Mouse (Mus musculus): ENCODE measurements at regions not wholly inside any gene's neighbourhood (a gene's known extent, or its start where the extent isn't known, plus 50 kb on each side); places are given as distances from the start of the nearest gene placed in this dataset.

- WGBS = 84% methylated on average over 8 of the region's 8 CpGs
- no peak for ATAC-seq (replicated peaks; ENCODE audit: low FRiP score)
Observed at GRCm38 (mm10) chr13:40429831-40430230, 68.6 kb upstream of the Ofcc1 start.

GRCm38 (mm10) chr13:40423051-40423450 lies 61.8 kb upstream of the Ofcc1 start:
- no peaks in the 10 kb centered on the region for H3K4me1 ChIP-seq (replicated peaks; ENCODE audit: control insufficient read depth, insufficient read depth, low read length)
- no peak overlapping the region for H3K4me2 ChIP-seq (ENCODE audit: low read depth, low read length, severe bottlenecking)
- no peaks in the 10 kb centered on the region for H3K27me3 ChIP-seq (ENCODE audit: control insufficient read depth, insufficient read depth, low read length)
- H3K4me3 ChIP-seq (ENCODE audit: low read depth, low read length) = no peak overlapping the region
- no peak for DNase-seq (ENCODE audit: low spot score)
- H3K36me3 ChIP-seq (ENCODE audit: control insufficient read depth, insufficient read depth, low read length) = no peaks in the 10 kb centered on the region
- no peak overlapping the region for H3K27ac ChIP-seq (ENCODE audit: low read depth, low read length)
- H3K9ac ChIP-seq (ENCODE audit: low read length) = no peak overlapping the region
- 68% methylated on average over 3 of the region's 3 CpGs for WGBS
- no peaks in the 10 kb centered on the region for H3K9me3 ChIP-seq (ENCODE audit: control insufficient read depth, low read length)
- no peak for ATAC-seq (replicated peaks; ENCODE audit: low FRiP score)

More at GRCm38 (mm10) chr13:40429831-40430230, 68.6 kb upstream of the Ofcc1 start:
- no peak overlapping the region for H3K27ac ChIP-seq (ENCODE audit: low read depth, low read length)
- no peak overlapping the region for H3K4me2 ChIP-seq (ENCODE audit: low read depth, low read length, severe bottlenecking)
- DNase-seq (ENCODE audit: low spot score) = no peak
- no peak overlapping the region for H3K4me3 ChIP-seq (ENCODE audit: low read depth, low read length)
- H3K9me3 ChIP-seq (ENCODE audit: control insufficient read depth, low read length) = no peaks in the 10 kb centered on the region
- no peaks in the 10 kb centered on the region for H3K27me3 ChIP-seq (ENCODE audit: control insufficient read depth, insufficient read depth, low read length)
- no peaks in the 10 kb centered on the region for H3K4me1 ChIP-seq (replicated peaks; ENCODE audit: control insufficient read depth, insufficient read depth, low read length)
- no peaks in the 10 kb centered on the region for H3K36me3 ChIP-seq (ENCODE audit: control insufficient read depth, insufficient read depth, low read length)
- no peak overlapping the region for H3K9ac ChIP-seq (ENCODE audit: low read length)

DNA sequence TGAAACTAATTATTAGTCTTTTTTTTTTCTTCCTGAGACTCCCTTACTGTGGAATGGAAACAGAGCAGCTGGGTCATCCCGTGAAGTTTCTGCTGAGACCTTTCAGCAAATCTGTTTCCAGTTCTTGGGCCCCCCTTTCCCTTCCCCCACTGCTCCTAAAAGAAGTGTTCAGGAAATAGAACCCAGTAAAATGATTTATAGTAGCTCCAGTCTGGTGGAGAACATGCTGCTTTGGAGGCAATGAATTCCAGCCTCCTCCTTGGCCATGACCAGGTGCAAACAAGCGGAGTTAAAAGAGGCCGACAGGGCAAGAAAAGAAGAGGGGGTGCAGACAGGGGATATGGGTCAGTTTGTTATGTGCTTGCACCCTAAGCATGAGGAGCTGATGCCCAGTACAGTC lies 56.6 kb upstream of the Ofcc1 start:
- no peak overlapping the region for H3K27ac ChIP-seq (ENCODE audit: low read depth, low read length)
- DNase-seq (ENCODE audit: low spot score) = no peak
- H3K9ac ChIP-seq (ENCODE audit: low read length) = no peak overlapping the region
- ATAC-seq (replicated peaks; ENCODE audit: low FRiP score) = no peak
- H3K4me3 ChIP-seq (ENCODE audit: low read depth, low read length) = no peak overlapping the region
- H3K4me1 ChIP-seq (replicated peaks; ENCODE audit: control insufficient read depth, insufficient read depth, low read length) = no peaks in the 10 kb centered on the region
- no peaks in the 10 kb centered on the region for H3K27me3 ChIP-seq (ENCODE audit: control insufficient read depth, insufficient read depth, low read length)
- 84% methylated on average over 3 of the region's 3 CpGs for WGBS
- no peaks in the 10 kb centered on the region for H3K36me3 ChIP-seq (ENCODE audit: control insufficient read depth, insufficient read depth, low read length)
- H3K9me3 ChIP-seq (ENCODE audit: control insufficient read depth, low read length) = no peaks in the 10 kb centered on the region
- H3K4me2 ChIP-seq (ENCODE audit: low read depth, low read length, severe bottlenecking) = no peak overlapping the region

DNA sequence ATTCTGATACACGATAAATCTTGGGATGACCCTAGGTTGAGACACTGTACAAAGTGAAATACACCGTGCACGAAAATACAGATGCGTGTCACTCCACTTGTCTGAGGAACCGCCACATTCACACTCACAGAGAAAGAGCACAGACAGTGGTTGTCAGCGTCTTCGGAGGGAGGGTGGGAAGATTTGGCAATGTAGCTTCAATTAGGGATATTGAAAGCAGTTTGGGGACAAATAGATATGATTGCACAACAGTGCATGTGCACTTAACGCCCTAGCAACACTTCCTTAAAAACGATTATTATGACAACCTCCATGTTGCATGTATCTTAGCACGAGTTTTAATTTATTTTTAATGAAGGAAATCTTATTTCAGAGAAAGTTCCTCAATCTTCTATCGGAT lies 51.8 kb upstream of the Ofcc1 start:
- Histone ChIP-seq H3K4me1 (replicated peaks; ENCODE audit: control insufficient read depth, insufficient read depth, low read length) (no peaks in the 10 kb centered on the region), H3K27ac (ENCODE audit: low read depth, low read length) (no peak overlapping the region), H3K4me2 (ENCODE audit: low read depth, low read length, severe bottlenecking) (no peak overlapping the region), H3K9me3 (ENCODE audit: control insufficient read depth, low read length) (no peaks in the 10 kb centered on the region), H3K27me3 (ENCODE audit: control insufficient read depth, insufficient read depth, low read length) (no peaks in the 10 kb centered on the region), H3K4me3 (ENCODE audit: low read depth, low read length) (no peak overlapping the region), H3K9ac (ENCODE audit: low read length) (no peak overlapping the region), H3K36me3 (ENCODE audit: control insufficient read depth, insufficient read depth, low read length) (no peaks in the 10 kb centered on the region)
- 92% methylated on average over 11 of the region's 11 CpGs for WGBS
- DNase-seq (ENCODE audit: low spot score) (no peak), ATAC-seq (replicated peaks; ENCODE audit: low FRiP score) (no peak)
